Mouse (Mus musculus): ENCODE results near the gene Wnt5b. TPM values are rescaled to one million over a fixed set of nuclear protein-coding genes. Genes with fewer than 3 reads are reported as not detected.

The Wnt5b gene
- polyA plus RNA-seq, 1 experiment: 0.04 TPM

- H3K4me2 ChIP-seq (ENCODE audit: low read depth): no peak overlapping the region
- no peaks in the 10 kb centered on the region for H3K27me3 ChIP-seq (ENCODE audit: control insufficient read depth, insufficient read depth, insufficient read length)
- H3K4me3 ChIP-seq: no peak overlapping the region
- TF ChIP-seq REST (IDR thresholded peaks at IDR 0.05; ENCODE audit: insufficient read depth, insufficient read length): no peak
- no peak for TF ChIP-seq SRF (IDR thresholded peaks at IDR 0.05; ENCODE audit: control insufficient read depth, insufficient read length, low read depth)
- no peak for TF ChIP-seq USF1 (IDR thresholded peaks at IDR 0.05; ENCODE audit: low read depth)
- no peak for TF ChIP-seq MYOD1 (IDR thresholded peaks at IDR 0.05; ENCODE audit: control insufficient read depth in 1 of 3, insufficient read length in 2 of 3, low read depth in 2 of 3)
- TF ChIP-seq POLR2AphosphoS2 (IDR thresholded peaks at IDR 0.05; ENCODE audit: insufficient read length, low read depth): no peak
- TF ChIP-seq TCF3 (IDR thresholded peaks at IDR 0.05; ENCODE audit: insufficient read length, low read depth): no peak
- TF ChIP-seq CEBPB (IDR thresholded peaks at IDR 0.05; ENCODE audit: insufficient read depth, poor library complexity, severe bottlenecking): no peak
- TF ChIP-seq POLR2A (IDR thresholded peaks at IDR 0.05; ENCODE audit: insufficient read length, low read depth): no peak
- TF ChIP-seq E2F4 (IDR thresholded peaks at IDR 0.05; ENCODE audit: insufficient read depth): no peak
- TF ChIP-seq TCF12 (IDR thresholded peaks at IDR 0.05; ENCODE audit: insufficient read depth, poor library complexity, severe bottlenecking): no peak
- no peak for TF ChIP-seq MAX (IDR thresholded peaks at IDR 0.05; ENCODE audit: low read depth)
- no peak for TF ChIP-seq MYOG (IDR thresholded peaks at IDR 0.05; ENCODE audit: control insufficient read depth in 1 of 3, insufficient read depth in 1 of 3, insufficient read length in 2 of 3, low read depth in 2 of 3)
- H3K36me3 ChIP-seq (ENCODE audit: control insufficient read depth, insufficient read depth): no peaks in the 10 kb centered on the region
- H3K79me2 ChIP-seq (ENCODE audit: control insufficient read depth, insufficient read depth): peaks cover 73% of the 10 kb centered on the region
- no peak overlapping the region for H3ac ChIP-seq (ENCODE audit: control insufficient read depth, insufficient read length)
Observed at GRCm38 (mm10) chr6:119385668-119386067, 158.5 kb downstream of the Wnt5b start.

Other genes starting within 250 kb of the Wnt5b start
- 0.06 TPM for gene Lrtm2, start 213.6 kb downstream of the Wnt5b start, polyA plus RNA-seq (2012; fragmentation: generic; extraction: Trizol)
- 47.9 TPM for gene Adipor2, start 126.6 kb downstream of the Wnt5b start, polyA plus RNA-seq (2012; fragmentation: generic; extraction: Trizol)
- gene Fbxl14, start 64.7 kb downstream of the Wnt5b start, polyA plus RNA-seq (2012; fragmentation: generic; extraction: Trizol): 13.1 TPM

Measured in myocyte (in vitro differentiated cells).